Mouse (Mus musculus): ENCODE results near the gene S100a14. TPM values are rescaled to one million over a fixed set of nuclear protein-coding genes. Genes with fewer than 3 reads are reported as not detected.

The S100a14 gene
- total RNA-seq, 2 experiments from 2014 or later = not detected

Other genes starting within 250 kb of the S100a14 start
- gene Gatad2b, start 233.7 kb upstream of the S100a14 start, total RNA-seq (2021) = 100 to 1,000 TPM; 101 to 117 TPM
- 10 to 100 TPM; 25.8 to 26.3 TPM for gene Slc27a3, start 136.9 kb upstream of the S100a14 start, total RNA-seq (2021)
- gene Ints3, start 93.2 kb upstream of the S100a14 start, total RNA-seq (2021) = 10 to 100 TPM; 71.0 to 73.8 TPM
- gene Npr1, start 61.0 kb upstream of the S100a14 start, total RNA-seq (2021) = 1 to 10 TPM; 3.1 to 3.8 TPM
- gene Ilf2, start 50.7 kb upstream of the S100a14 start, total RNA-seq (2021) = 100 to 1,000 TPM; 155 to 161 TPM
- gene Snapin, start 35.8 kb upstream of the S100a14 start, total RNA-seq (2021) = 10 to 100 TPM; 35.4 to 37.2 TPM
- gene Chtop, start 17.4 kb upstream of the S100a14 start, total RNA-seq (2021) = 100 to 1,000 TPM; 193 to 199 TPM
- 10 to 100 TPM; 25.2 to 25.4 TPM for gene S100a1, start 12.5 kb upstream of the S100a14 start, total RNA-seq (2021)
- gene S100a13, start 12.4 kb upstream of the S100a14 start, total RNA-seq (2021) = 10 to 100 TPM in 1 of 2 experiments, 1 to 10 TPM in 1; 9.7 to 12.2 TPM
- 10 to 100 TPM; 46.9 to 51.6 TPM for gene S100a16, start 10.4 kb downstream of the S100a14 start, total RNA-seq (2021)
- 1 to 10 TPM in 1 of 2 experiments, under 1 TPM in 1; 0.40 to 2.0 TPM for gene S100a3, start 33.7 kb downstream of the S100a14 start, total RNA-seq (2021)
- gene S100a2, start 63.4 kb downstream of the S100a14 start, total RNA-seq (2021) = not detected
- gene Gm42674, start 75.0 kb downstream of the S100a14 start, total RNA-seq (2021) = not detected
- gene S100a4, start 76.9 kb downstream of the S100a14 start, total RNA-seq (2021) = 1 to 10 TPM; 3.3 to 6.2 TPM
- not detected for gene S100a5, start 81.7 kb downstream of the S100a14 start, total RNA-seq (2021)
- 10 to 100 TPM; 13.1 to 20.7 TPM for gene S100a6, start 86.0 kb downstream of the S100a14 start, total RNA-seq (2021)
- under 1 TPM; 0.30 to 0.46 TPM for gene S100a7a, start 127.2 kb downstream of the S100a14 start, total RNA-seq (2021)
- gene S100a8, start 142.1 kb downstream of the S100a14 start, total RNA-seq (2021) = 1 to 10 TPM; 1.5 to 1.7 TPM
- gene S100a9, start 168.9 kb downstream of the S100a14 start, total RNA-seq (2021) = 1 to 10 TPM; 1.3 to 2.0 TPM
- gene Pglyrp4, start 200.1 kb downstream of the S100a14 start, total RNA-seq (2021) = not detected

Measured in left cerebral cortex, postnatal 4 days (tissue).